Mouse (Mus musculus): ENCODE data around the gene Vmn2r3. TPM values are rescaled to one million over a fixed set of nuclear protein-coding genes. Genes with fewer than 3 reads are reported as not detected.
"Not testable (repeated sequence)": the region's sequence is repeated elsewhere in the genome, so short reads cannot be mapped to it uniquely, and the experiment has no call there.

Gene Vmn2r3
- polyA plus RNA-seq (2014; fragmentation: Nextera tagmentation; extraction: Ambion mirVana) = not detected in 2 replicates

DNA sequence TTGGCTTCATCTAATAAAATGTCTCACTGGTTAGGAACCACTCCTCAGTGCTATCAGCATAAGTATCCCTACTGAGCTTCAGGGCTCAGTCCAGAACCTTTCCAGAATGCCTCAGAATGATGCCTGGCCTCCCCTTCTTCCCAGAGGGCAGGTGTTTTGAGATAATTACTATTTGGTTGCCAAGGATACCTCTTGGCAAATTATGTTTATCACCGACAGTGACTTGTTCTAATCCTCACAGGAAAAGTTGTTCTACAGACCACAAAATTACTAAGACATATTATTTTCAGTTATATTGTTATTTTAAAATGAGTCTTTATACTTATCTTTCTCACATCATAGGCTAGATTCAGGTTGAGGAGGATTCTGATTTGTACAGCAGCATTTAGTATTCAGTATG lies at the start of gene Vmn2r3:
Vmn2r3 (minus strand) TSS at position 101 of the 400 bp plus-strand sequence.
- Histone ChIP-seq H3K9me3 (ENCODE audit: low read depth, low read length) (no peaks in the 10 kb centered on the region), H3K27me3 (ENCODE audit: insufficient read depth, low read length) (no peaks in the 10 kb centered on the region), H3K4me3 (ENCODE audit: low read depth, low read length) (no peak within 1 kb of the TSS), H3K36me3 (ENCODE audit: insufficient read depth) (no peaks in the 10 kb centered on the region), H3K4me2 (no peak within 1 kb of the TSS), H3K4me1 (ENCODE audit: insufficient read depth) (no peaks in the 10 kb centered on the region), H3K27ac (ENCODE audit: low read depth) (no peak within 1 kb of the TSS), H3K9ac (no peak within 1 kb of the TSS)
- DNase-seq (no peak), ATAC-seq (ENCODE audit: insufficient read depth) (no peak)
- TF ChIP-seq CTCF (IDR thresholded peaks at IDR 0.05; ENCODE audit: low read depth) = no peak
- WGBS = 86% methylated on average over 1 of the region's 1 CpGs

GRCm38 (mm10) chr3:64332548-64332947 lies 43.0 kb upstream of the Vmn2r3 start:
- Histone ChIP-seq H3K4me1 (ENCODE audit: insufficient read depth) (no peaks in the 10 kb centered on the region), H3K4me3 (ENCODE audit: low read depth, low read length) (no peak overlapping the region), H3K9me3 (ENCODE audit: low read depth, low read length) (no peaks in the 10 kb centered on the region), H3K36me3 (ENCODE audit: insufficient read depth) (no peaks in the 10 kb centered on the region), H3K9ac (no peak overlapping the region), H3K27ac (ENCODE audit: low read depth) (no peak overlapping the region), H3K4me2 (no peak overlapping the region), H3K27me3 (ENCODE audit: insufficient read depth, low read length) (no peaks in the 10 kb centered on the region)
- no peak for DNase-seq
- TF ChIP-seq CTCF (IDR thresholded peaks at IDR 0.05; ENCODE audit: low read depth) = no peak
- ATAC-seq (ENCODE audit: insufficient read depth) = no peak
- 45% methylated on average over 1 of the region's 1 CpGs for WGBS

DNA sequence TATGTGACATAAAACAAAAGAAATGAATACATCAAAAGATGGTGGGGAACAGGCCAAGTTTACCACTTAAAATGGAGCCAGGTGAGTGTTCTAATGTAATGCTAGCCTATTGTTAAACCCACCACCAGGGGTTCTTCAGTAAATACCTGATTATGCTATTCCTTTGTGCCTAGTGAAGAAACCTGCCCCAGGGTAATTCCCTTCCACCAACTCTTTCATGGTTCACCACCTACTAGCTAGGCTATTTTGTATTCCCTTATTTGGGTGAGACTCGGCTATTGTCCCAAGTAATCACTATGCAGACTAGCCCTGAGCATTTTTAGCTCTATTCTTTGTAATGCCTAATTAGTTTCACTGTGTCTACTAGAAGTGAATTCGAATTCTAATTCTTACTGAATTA lies 32.3 kb upstream of the Vmn2r3 start:
- no peak for ATAC-seq (ENCODE audit: insufficient read depth)
- H3K27ac ChIP-seq (ENCODE audit: low read depth) = no peak overlapping the region
- DNase-seq = no peak
- whole genome bisulfite sequencing = 73% methylated on average over 2 of the region's 2 CpGs
- no peaks in the 10 kb centered on the region for H3K27me3 ChIP-seq (ENCODE audit: insufficient read depth, low read length)
- no peak overlapping the region for H3K9ac ChIP-seq
- no peak overlapping the region for H3K4me3 ChIP-seq (ENCODE audit: low read depth, low read length)
- no peak overlapping the region for H3K4me2 ChIP-seq
- no peak for TF ChIP-seq CTCF (IDR thresholded peaks at IDR 0.05; ENCODE audit: low read depth)
- no peaks in the 10 kb centered on the region for H3K9me3 ChIP-seq (ENCODE audit: low read depth, low read length)
- H3K36me3 ChIP-seq (ENCODE audit: insufficient read depth) = no peaks in the 10 kb centered on the region
- H3K4me1 ChIP-seq (ENCODE audit: insufficient read depth) = no peaks in the 10 kb centered on the region

DNA sequence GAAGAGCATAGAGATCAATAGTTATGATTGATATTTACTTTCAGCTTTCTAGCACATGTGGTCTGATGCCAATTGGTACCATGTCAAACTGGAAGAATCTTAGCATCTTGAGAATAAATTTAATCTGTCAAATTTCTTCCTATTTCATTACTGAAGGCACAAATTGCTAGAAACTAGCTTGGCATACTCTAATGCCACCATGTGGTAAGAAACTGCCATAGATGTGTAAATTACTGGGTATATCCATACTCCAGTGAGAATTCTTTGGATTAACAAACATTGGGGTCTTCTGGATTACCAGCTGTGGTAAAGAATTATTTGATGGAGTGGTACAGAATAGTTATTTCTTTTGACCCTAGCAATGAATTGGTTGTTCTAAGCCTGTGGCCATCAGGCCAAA lies 17.3 kb upstream of the Vmn2r3 start:
- DNase-seq = peak; percentile 1
- H3K27me3 ChIP-seq (ENCODE audit: insufficient read depth, low read length) = no peaks in the 10 kb centered on the region
- no peak for TF ChIP-seq CTCF (IDR thresholded peaks at IDR 0.05; ENCODE audit: low read depth)
- H3K9me3 ChIP-seq (ENCODE audit: low read depth, low read length) = no peaks in the 10 kb centered on the region
- H3K4me3 ChIP-seq (ENCODE audit: low read depth, low read length) = no peak overlapping the region
- no peak overlapping the region for H3K4me2 ChIP-seq
- H3K4me1 ChIP-seq (ENCODE audit: insufficient read depth) = no peaks in the 10 kb centered on the region
- H3K9ac ChIP-seq = no peak overlapping the region
- ATAC-seq (ENCODE audit: insufficient read depth) = no peak
- no peaks in the 10 kb centered on the region for H3K36me3 ChIP-seq (ENCODE audit: insufficient read depth)
- no peak overlapping the region for H3K27ac ChIP-seq (ENCODE audit: low read depth)

DNA sequence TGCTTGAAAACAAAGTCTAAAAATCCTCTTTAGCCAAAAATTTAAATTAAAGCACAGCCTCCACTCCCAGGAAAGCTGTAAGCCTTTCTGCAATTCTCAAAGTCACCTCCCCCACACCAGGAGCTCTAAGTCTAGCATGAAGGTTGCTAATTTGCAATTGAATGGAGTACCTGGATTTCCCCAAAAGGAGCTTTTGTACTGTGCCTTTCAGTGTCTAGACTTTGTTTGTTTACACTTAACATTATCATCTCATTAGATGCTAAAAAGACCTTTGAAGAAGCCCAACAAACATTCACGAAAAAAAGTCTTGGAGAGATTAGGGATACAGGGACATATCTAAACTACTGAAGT lies 23.8 kb downstream of the Vmn2r3 start:
- Histone ChIP-seq H3K4me3 (ENCODE audit: low read depth, low read length) (no peak overlapping the region), H3K27me3 (ENCODE audit: insufficient read depth, low read length) (no peaks in the 10 kb centered on the region), H3K9me3 (ENCODE audit: low read depth, low read length) (no peaks in the 10 kb centered on the region), H3K36me3 (ENCODE audit: insufficient read depth) (no peaks in the 10 kb centered on the region), H3K4me2 (no peak overlapping the region), H3K4me1 (ENCODE audit: insufficient read depth) (no peaks in the 10 kb centered on the region), H3K9ac (no peak overlapping the region), H3K27ac (ENCODE audit: low read depth) (no peak overlapping the region)
- ATAC-seq (ENCODE audit: insufficient read depth) (no peak), DNase-seq (no peak)
- no peak for TF ChIP-seq CTCF (IDR thresholded peaks at IDR 0.05; ENCODE audit: low read depth)
- WGBS = 20% methylated on average over 1 of the region's 1 CpGs

DNA sequence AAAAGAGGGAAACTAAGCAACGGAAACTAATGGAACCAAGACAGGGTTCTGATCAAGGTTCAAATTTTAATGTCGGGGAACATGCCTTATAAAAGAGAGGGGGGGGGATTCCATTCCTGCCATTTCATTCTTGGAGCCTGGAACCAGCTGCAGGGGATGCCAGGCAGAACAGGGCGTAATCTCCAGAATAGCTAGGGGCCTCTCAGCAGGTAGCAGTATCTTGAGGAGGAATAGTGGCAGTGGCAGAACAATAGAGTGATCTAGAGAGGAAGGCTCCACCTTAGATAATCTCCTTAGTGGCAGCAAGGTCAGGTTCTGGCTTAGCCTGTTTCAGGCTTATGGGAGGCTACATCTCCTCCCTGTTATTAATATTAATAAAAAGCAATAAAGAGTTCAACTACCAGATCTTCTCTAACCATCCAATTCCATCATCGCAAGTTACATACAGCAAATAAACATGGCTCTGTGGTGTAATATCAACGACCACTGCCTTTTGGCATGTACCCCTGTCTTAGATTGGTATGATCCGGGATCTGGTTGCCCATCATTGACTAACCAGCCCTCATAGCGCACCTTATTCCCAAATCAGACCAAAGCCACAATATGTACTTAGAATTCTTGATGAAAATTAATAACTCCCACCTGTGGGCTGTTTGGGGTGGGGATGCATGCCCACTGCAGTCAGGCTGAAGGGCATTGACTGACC lies 24.3 kb downstream of the Vmn2r3 start:
- not testable (repeated sequence) for H3K4me3 ChIP-seq (ENCODE audit: low read depth, low read length); H3K36me3 ChIP-seq (ENCODE audit: insufficient read depth); ATAC-seq (ENCODE audit: insufficient read depth); H3K27me3 ChIP-seq (ENCODE audit: insufficient read depth, low read length); H3K9ac ChIP-seq; H3K27ac ChIP-seq (ENCODE audit: low read depth); H3K9me3 ChIP-seq (ENCODE audit: low read depth, low read length); H3K4me1 ChIP-seq (ENCODE audit: insufficient read depth); DNase-seq; H3K4me2 ChIP-seq
- 50% methylated on average over 7 of the region's 7 CpGs for WGBS

GRCm38 (mm10) chr3:64259582-64259981 lies 29.9 kb downstream of the Vmn2r3 start:
- no peak for ATAC-seq (ENCODE audit: insufficient read depth)
- WGBS = 68% methylated on average over 3 of the region's 3 CpGs
- no peak overlapping the region for H3K27ac ChIP-seq (ENCODE audit: low read depth)

DNA sequence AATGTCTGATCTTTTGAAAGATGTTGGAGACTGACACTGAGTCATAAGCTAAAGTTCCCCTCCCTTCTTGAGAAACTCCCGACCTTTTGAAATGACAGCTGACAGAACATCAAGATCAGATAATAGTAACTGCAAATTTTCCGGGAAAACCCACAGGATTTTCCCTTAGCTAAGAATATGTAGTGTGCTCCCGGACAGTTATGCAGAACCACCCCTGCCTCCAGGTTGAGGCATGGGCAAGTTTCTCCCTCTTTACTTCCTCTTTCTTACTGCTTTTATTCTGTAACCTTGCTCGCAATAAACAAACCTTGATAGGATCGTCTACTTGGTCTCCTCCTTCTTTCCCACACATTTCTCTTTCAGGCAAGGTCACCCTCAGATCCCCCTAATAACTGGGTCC lies 37.9 kb downstream of the Vmn2r3 start:
- no peak for DNase-seq
- Histone ChIP-seq H3K9ac (no peak overlapping the region), H3K4me1 (ENCODE audit: insufficient read depth) (no peaks in the 10 kb centered on the region), H3K4me3 (ENCODE audit: low read depth, low read length) (no peak overlapping the region), H3K27ac (ENCODE audit: low read depth) (no peak overlapping the region), H3K36me3 (ENCODE audit: insufficient read depth) (no peaks in the 10 kb centered on the region), H3K4me2 (no peak overlapping the region), H3K9me3 (ENCODE audit: low read depth, low read length) (no peaks in the 10 kb centered on the region), H3K27me3 (ENCODE audit: insufficient read depth, low read length) (no peaks in the 10 kb centered on the region)
- no peak for ATAC-seq (ENCODE audit: insufficient read depth)
- 83% methylated on average over 5 of the region's 5 CpGs for WGBS
- TF ChIP-seq CTCF (IDR thresholded peaks at IDR 0.05; ENCODE audit: low read depth) = no peak

More at GRCm38 (mm10) chr3:64259582-64259981, 29.9 kb downstream of the Vmn2r3 start:
- no peaks in the 10 kb centered on the region for H3K36me3 ChIP-seq (ENCODE audit: insufficient read depth)
- H3K4me3 ChIP-seq (ENCODE audit: low read depth, low read length) = no peak overlapping the region
- no peak overlapping the region for H3K4me2 ChIP-seq
- H3K4me1 ChIP-seq (ENCODE audit: insufficient read depth) = no peaks in the 10 kb centered on the region
- no peak for TF ChIP-seq CTCF (IDR thresholded peaks at IDR 0.05; ENCODE audit: low read depth)
- H3K9me3 ChIP-seq (ENCODE audit: low read depth, low read length) = no peaks in the 10 kb centered on the region
- no peak overlapping the region for H3K9ac ChIP-seq
- DNase-seq = no peak
- no peaks in the 10 kb centered on the region for H3K27me3 ChIP-seq (ENCODE audit: insufficient read depth, low read length)

GRCm38 (mm10) chr3:64250461-64250860 lies 39.0 kb downstream of the Vmn2r3 start:
- ATAC-seq (ENCODE audit: insufficient read depth) = not testable (repeated sequence)

DNA sequence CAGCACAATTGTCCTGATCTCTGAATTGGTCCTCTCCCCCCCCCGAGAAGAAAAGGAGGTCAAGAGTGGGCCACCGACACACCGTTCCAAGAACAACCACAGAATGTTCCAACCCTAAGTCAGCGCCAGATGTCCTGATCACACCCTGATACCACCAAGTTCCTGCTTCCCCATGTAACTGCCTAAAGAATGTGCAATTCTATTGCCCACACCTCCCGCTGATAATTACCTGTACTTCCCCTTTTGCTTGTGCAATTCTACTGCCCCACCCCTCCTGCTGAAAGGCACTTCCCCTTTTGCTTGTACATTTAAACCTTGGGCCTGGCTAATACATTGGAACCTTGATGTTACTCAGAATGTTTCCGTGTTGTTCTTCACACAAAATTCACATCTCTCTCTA lies 54.0 kb downstream of the Vmn2r3 start:
- ATAC-seq (ENCODE audit: insufficient read depth) = not testable (repeated sequence)

More at GRCm38 (mm10) chr3:64250461-64250860, 39.0 kb downstream of the Vmn2r3 start:
- H3K4me2 ChIP-seq; DNase-seq; H3K27ac ChIP-seq (ENCODE audit: low read depth); H3K4me3 ChIP-seq (ENCODE audit: low read depth, low read length); H3K36me3 ChIP-seq (ENCODE audit: insufficient read depth); H3K9ac ChIP-seq; H3K4me1 ChIP-seq (ENCODE audit: insufficient read depth); H3K27me3 ChIP-seq (ENCODE audit: insufficient read depth, low read length); H3K9me3 ChIP-seq (ENCODE audit: low read depth, low read length): not testable (repeated sequence)
- WGBS = 74% methylated on average over 6 of the region's 6 CpGs

More for the DNA sequence above, 54.0 kb downstream of the Vmn2r3 start:
- DNase-seq; H3K4me1 ChIP-seq (ENCODE audit: insufficient read depth); H3K27me3 ChIP-seq (ENCODE audit: insufficient read depth, low read length); H3K27ac ChIP-seq (ENCODE audit: low read depth); H3K4me3 ChIP-seq (ENCODE audit: low read depth, low read length); H3K4me2 ChIP-seq; H3K9ac ChIP-seq; H3K36me3 ChIP-seq (ENCODE audit: insufficient read depth); H3K9me3 ChIP-seq (ENCODE audit: low read depth, low read length): not testable (repeated sequence)
- WGBS = 89% methylated on average over 6 of the region's 6 CpGs
